Mouse (Mus musculus) lung, embryonic 14.5 days (tissue): ENCODE data around the gene Gm10577. TPM values are rescaled to one million over a fixed set of nuclear protein-coding genes. Genes with fewer than 3 reads are reported as not detected.
A peak's percentile ranks its signal among the peaks of the same experiment; 100 is the strongest.

Experiments used
- ATAC-seq: fragments of 200-750 bp; cut with Nextera tagmentation; 2 replicates; pipeline ENCODE4 v1.8.0; 2017; ENCODE audit warnings: mild to moderate bottlenecking, moderate TSS enrichment, moderate library complexity; ENCODE audit not compliant: insufficient read depth
- DNase-seq: peaks from one replicate; pipeline ENCODE4 v3.0.0-alpha.2; 2015
- H3K27ac ChIP-seq: fragments of 300-500 bp; sonication (generic); 2 replicates; pipeline ENCODE4 v1.5.1; 2014; ENCODE audit warnings: low read depth, mild to moderate bottlenecking, moderate library complexity
- H3K27me3 ChIP-seq: fragments of 300-500 bp; sonication (generic); 2 replicates; pipeline ENCODE4 v1.6.1; 2014; ENCODE audit warnings: low read length, control low read depth; ENCODE audit not compliant: insufficient read depth
- H3K36me3 ChIP-seq: fragments of 300-500 bp; sonication (generic); 2 replicates; pipeline ENCODE4 v1.6.1; 2014; ENCODE audit warnings: control low read depth; ENCODE audit not compliant: insufficient read depth
- H3K4me1 ChIP-seq: fragments of 300-500 bp; sonication (generic); 2 replicates; pipeline ENCODE4 v1.6.1; 2014; ENCODE audit warnings: antibody characterized with exemption, control low read depth; ENCODE audit not compliant: insufficient read depth
- H3K4me2 ChIP-seq: fragments of 300-500 bp; sonication (generic); 2 replicates; pipeline ENCODE4 v1.6.1; 2014; ENCODE audit warnings: mild to moderate bottlenecking
- H3K4me3 ChIP-seq: fragments of 300-500 bp; sonication (generic); 2 replicates; pipeline ENCODE4 v1.5.1; 2014; ENCODE audit warnings: low read depth, low read length
- H3K9ac ChIP-seq: fragments of 300-500 bp; sonication (generic); 2 replicates; pipeline ENCODE4 v1.6.1; 2014
- H3K9me3 ChIP-seq: fragments of 300-500 bp; sonication (generic); 2 replicates; pipeline ENCODE4 v1.6.1; 2016; ENCODE audit warnings: low read depth, low read length, control low read depth
- CTCF ChIP-seq: IDR thresholded peaks from 2 replicates; pipeline ENCODE4 v1.5.1; 2016; ENCODE audit warnings: antibody characterized with exemption, low read depth
- WGBS: fragments of 180-500 bp; shearing (Covaris S2); extraction: QIAGEN DNeasy Blood & Tissue Kit; methylation state at CpG from one replicate; pipeline ENCODE4 v1.1.7; 2014; 5-methylcytosine and 5-hydroxymethylcytosine counted together
- polyA plus RNA-seq: library from polyadenylated mRNA; unstranded; fragments of >200 nt; fragmentation: Nextera tagmentation; extraction: Ambion mirVana; gene quantifications from 2 replicates; pipeline ENCODE4 v1.2.1, GENCODE M21; 2014

Gm10577 gene
- polyA plus RNA-seq, 1 experiment from 2014 or later = not detected

DNA sequence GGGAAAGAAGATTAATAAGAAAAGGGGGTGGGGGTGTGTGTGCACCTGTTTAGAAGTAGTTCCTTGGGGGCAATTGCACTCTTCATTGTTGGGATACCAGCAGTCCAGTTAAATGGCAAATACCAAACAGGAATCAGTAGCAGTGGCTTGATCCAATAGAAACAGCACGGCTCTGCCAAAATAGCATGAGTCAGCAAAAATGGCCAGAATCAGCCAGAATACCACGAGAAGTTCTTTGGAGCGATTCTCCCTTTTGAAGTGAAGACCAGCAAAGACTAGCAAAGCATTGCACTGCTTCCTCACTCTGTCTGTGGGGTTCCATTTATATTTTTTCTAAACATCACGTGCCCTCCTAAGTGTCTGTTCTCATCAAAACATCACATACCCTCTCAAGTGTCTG is 2.7 kb downstream of the Gm10577 start:
- H3K4me2 ChIP-seq = no peak overlapping the region
- no peak for ATAC-seq
- no peak overlapping the region for H3K9ac ChIP-seq
- H3K36me3 ChIP-seq = no peaks in the 10 kb centered on the region
- H3K9me3 ChIP-seq = no peaks in the 10 kb centered on the region; the same call in 1 of the 2 replicates
- no peak overlapping the region for H3K4me3 ChIP-seq
- no peak for TF ChIP-seq CTCF
- DNase-seq = no peak
- H3K27ac ChIP-seq = no peak overlapping the region
- 76% methylated on average over 4 of the region's 4 CpGs for WGBS
- H3K4me1 ChIP-seq = no peaks in the 10 kb centered on the region
- no peaks in the 10 kb centered on the region for H3K27me3 ChIP-seq

GRCm38 (mm10) chr4:101009092-101009491 is 11.4 kb downstream of the Gm10577 start:
- H3K9ac ChIP-seq = no peak overlapping the region
- H3K27me3 ChIP-seq = no peaks in the 10 kb centered on the region
- ATAC-seq (no peak), DNase-seq (no peak)
- no peak overlapping the region for H3K27ac ChIP-seq
- H3K4me1 ChIP-seq = no peaks in the 10 kb centered on the region
- no peak for TF ChIP-seq CTCF
- no peak overlapping the region for H3K4me3 ChIP-seq
- H3K36me3 ChIP-seq = no peaks in the 10 kb centered on the region
- 90% methylated on average over 4 of the region's 4 CpGs for WGBS
- H3K4me2 ChIP-seq = no peak overlapping the region
- H3K9me3 ChIP-seq = no peaks in the 10 kb centered on the region

DNA sequence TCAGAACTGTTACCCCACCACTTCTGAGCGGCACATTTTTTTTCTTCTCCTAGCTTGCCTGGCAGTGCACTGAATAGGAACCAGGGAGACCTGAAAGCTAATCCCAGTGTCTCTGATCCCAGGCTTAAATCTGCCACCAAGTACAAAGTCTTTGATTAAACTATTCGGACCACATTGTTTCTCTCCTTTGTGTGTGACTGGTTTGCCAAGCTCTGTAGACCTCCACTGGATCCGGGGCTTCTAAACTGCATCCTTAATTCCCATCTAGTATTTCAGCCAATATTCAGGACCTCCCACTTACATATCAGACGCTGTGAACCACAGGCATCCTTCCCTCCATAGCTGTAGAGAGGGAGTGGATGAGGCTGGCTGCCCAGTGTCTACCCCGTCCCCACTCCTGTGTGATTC is 12.1 kb downstream of the Gm10577 start:
- no peak for TF ChIP-seq CTCF
- 81% methylated on average over 5 of the region's 5 CpGs for WGBS
- Histone ChIP-seq H3K4me1 (no peaks in the 10 kb centered on the region), H3K27me3 (no peaks in the 10 kb centered on the region), H3K36me3 (peaks cover 1% of the 10 kb centered on the region; the same call in 1 of the 2 replicates), H3K4me3 (no peak overlapping the region), H3K9ac (no peak overlapping the region), H3K4me2 (no peak overlapping the region), H3K27ac (no peak overlapping the region), H3K9me3 (no peaks in the 10 kb centered on the region)
- DNase-seq (no peak), ATAC-seq (no peak)

GRCm38 (mm10) chr4:101002961-101003360 is 17.5 kb downstream of the Gm10577 start:
- H3K27ac ChIP-seq = no peak overlapping the region
- H3K4me2 ChIP-seq = no peak overlapping the region
- no peak overlapping the region for H3K4me3 ChIP-seq
- TF ChIP-seq CTCF = no peak
- no peaks in the 10 kb centered on the region for H3K9me3 ChIP-seq
- H3K36me3 ChIP-seq = peaks cover 24% of the 10 kb centered on the region
- DNase-seq (no peak), ATAC-seq (no peak)
- H3K4me1 ChIP-seq = no peaks in the 10 kb centered on the region
- H3K9ac ChIP-seq = no peak overlapping the region
- H3K27me3 ChIP-seq = no peaks in the 10 kb centered on the region
- 88% methylated on average over 16 of the region's 16 CpGs for WGBS

GRCm38 (mm10) chr4:101001073-101001472 is 19.4 kb downstream of the Gm10577 start:
- Histone ChIP-seq H3K4me3 (no peak overlapping the region), H3K4me2 (no peak overlapping the region), H3K4me1 (no peaks in the 10 kb centered on the region), H3K9me3 (no peaks in the 10 kb centered on the region), H3K36me3 (peaks cover 33% of the 10 kb centered on the region), H3K9ac (no peak overlapping the region), H3K27me3 (no peaks in the 10 kb centered on the region), H3K27ac (no peak overlapping the region)
- no peak for TF ChIP-seq CTCF
- no peak for DNase-seq
- 80% methylated on average over 6 of the region's 6 CpGs for WGBS
- ATAC-seq = no peak

GRCm38 (mm10) chr4:101000622-101001021 is 19.9 kb downstream of the Gm10577 start:
- peaks cover 36% of the 10 kb centered on the region for H3K36me3 ChIP-seq
- no peaks in the 10 kb centered on the region for H3K4me1 ChIP-seq
- WGBS = 86% methylated on average over 3 of the region's 3 CpGs
- H3K4me3 ChIP-seq = no peak overlapping the region
- H3K4me2 ChIP-seq = no peak overlapping the region
- no peak for TF ChIP-seq CTCF
- no peak for ATAC-seq
- H3K9ac ChIP-seq = no peak overlapping the region
- no peaks in the 10 kb centered on the region for H3K27me3 ChIP-seq
- DNase-seq = no peak
- H3K9me3 ChIP-seq = no peaks in the 10 kb centered on the region
- H3K27ac ChIP-seq = no peak overlapping the region

DNA sequence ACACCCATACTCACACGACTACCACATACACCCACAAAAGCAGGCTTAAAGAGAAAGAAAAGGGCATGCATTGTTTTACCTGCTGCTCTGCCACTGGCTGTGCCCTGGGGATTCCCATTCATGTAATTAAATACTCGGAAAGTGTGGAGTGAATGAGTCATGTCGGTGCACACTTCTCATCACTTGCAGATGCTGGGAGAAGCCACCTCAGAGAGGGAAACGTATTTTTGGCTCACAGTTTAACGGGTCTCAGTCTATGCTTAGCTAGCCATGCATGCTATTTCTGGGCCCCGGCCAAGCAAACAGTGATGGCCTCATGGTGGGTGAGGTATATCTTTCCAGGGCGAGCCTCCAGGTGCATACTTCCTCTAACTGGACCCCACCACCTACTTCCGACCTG is 21.6 kb downstream of the Gm10577 start:
- ATAC-seq (no peak), DNase-seq (no peak)
- Histone ChIP-seq H3K4me3 (no peak overlapping the region), H3K9me3 (no peaks in the 10 kb centered on the region), H3K27ac (no peak overlapping the region), H3K9ac (no peak overlapping the region), H3K4me1 (no peaks in the 10 kb centered on the region), H3K4me2 (no peak overlapping the region), H3K36me3 (peaks cover 42% of the 10 kb centered on the region), H3K27me3 (no peaks in the 10 kb centered on the region)
- TF ChIP-seq CTCF = no peak
- WGBS = 88% methylated on average over 8 of the region's 8 CpGs

DNA sequence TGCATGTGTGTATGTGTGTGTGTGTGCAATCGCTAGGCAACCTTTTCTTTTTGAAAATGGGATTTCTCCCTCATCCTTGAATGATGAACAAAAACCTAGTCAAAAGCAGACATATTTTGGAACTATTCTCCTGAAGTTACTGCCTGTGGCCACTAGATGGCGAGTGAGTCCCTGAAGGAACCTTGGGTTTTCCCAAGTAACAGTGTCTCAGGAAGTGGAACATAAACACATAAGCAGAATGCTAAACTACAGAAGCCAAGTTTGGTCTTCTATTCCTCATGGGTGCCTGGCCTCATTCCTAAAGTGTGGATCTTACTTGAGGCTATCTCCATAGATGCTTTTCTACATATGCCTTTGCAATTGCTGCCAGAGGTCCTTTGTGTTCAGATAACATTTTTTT is 22.4 kb downstream of the Gm10577 start:
- H3K27me3 ChIP-seq = no peaks in the 10 kb centered on the region
- whole genome bisulfite sequencing = 13% methylated on average over 2 of the region's 2 CpGs
- no peaks in the 10 kb centered on the region for H3K4me1 ChIP-seq
- ATAC-seq (peak; percentile 59; the same call in 1 of the 2 replicates), DNase-seq (peak; percentile 90)
- no peak overlapping the region for H3K27ac ChIP-seq
- no peak overlapping the region for H3K4me3 ChIP-seq
- peak; percentile 95 for TF ChIP-seq CTCF
- H3K9ac ChIP-seq = no peak overlapping the region
- H3K36me3 ChIP-seq = peaks cover 39% of the 10 kb centered on the region
- H3K9me3 ChIP-seq = no peaks in the 10 kb centered on the region
- no peak overlapping the region for H3K4me2 ChIP-seq
